Mouse (Mus musculus): ENCODE results near the gene Vmn2r13.
"Not testable (repeated sequence)": the region's sequence is repeated elsewhere in the genome, so short reads cannot be mapped to it uniquely, and the experiment has no call there.

The Vmn2r13 gene

DNA sequence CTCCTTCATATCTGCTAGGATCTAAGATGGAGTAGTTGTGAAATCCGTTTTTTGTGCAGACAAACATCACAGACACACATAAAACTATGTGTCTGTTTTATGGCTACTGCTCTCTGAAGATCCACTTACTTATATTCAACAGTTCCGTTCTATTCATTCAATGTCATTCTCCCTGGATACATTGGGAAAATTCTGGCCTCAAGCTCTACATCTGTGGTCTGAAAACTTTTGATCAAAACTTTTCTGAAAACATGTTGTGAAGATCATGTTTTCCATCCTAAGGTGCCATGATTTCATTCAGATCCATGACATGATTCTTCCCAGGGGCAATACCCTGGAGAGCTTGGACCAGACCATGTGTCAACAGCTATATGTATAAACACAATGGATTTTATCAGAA is at the start of gene Vmn2r13:
Gene Vmn2r13, minus strand, starts transcription at position 101 of the 400 bp plus-strand sequence.
- not testable (repeated sequence) for DNase-seq (ENCODE audit: low spot score)

DNA sequence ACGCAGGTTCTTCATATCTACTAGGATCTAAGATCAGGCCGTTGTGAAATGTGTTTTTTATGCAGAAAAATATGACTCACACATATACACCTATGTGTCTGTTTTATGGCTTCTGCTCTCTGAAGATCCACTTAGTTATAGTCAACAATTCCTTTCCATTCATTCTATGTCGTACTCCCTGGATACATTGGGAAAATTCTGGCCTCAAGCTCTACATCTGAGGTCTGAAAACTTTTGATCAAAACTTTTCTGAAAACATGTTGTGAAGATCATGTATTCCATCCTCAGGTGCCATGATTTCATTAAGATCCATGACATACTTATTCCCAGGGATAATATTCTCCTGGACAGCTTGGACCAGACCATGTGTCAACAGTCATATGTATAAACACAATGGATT is 32.6 kb upstream of the Vmn2r13 start, which contains the start of gene Vmn2r14:
Gene Vmn2r14, minus strand, starts transcription at position 101 of the 400 bp plus-strand sequence.
- no peak for DNase-seq (ENCODE audit: low spot score)

- not testable (repeated sequence) for DNase-seq (ENCODE audit: low spot score)
Observed at GRCm38 (mm10) chr5:109166851-109167250, 25.1 kb downstream of the Vmn2r13 start.

- DNase-seq (ENCODE audit: low spot score): no peak
Observed at GRCm38 (mm10) chr5:109160121-109160520, 31.9 kb downstream of the Vmn2r13 start.

DNA sequence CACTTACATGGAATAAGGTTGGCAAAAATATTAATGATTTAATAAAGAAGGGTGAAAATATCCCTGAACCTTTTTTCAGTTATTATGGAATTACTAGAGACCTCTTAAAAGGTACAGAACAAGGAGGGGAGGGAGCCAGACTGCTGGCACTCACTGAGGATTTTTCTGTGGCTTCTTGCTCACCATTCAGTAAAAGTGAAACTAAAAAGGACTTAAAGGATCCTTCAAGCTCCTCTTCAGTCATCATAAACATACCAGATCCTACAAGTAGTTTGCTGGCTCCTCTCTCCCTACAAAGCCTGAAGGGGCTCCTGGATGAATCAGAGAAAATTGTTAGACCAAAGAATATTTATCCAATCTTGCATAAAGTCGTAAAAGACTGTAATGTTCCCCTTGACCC is 32.4 kb downstream of the Vmn2r13 start:
- DNase-seq (ENCODE audit: low spot score): not testable (repeated sequence)

GRCm38 (mm10) chr5:109158488-109159485 is 33.2 kb downstream of the Vmn2r13 start:
- not testable (repeated sequence) for DNase-seq (ENCODE audit: low spot score)

GRCm38 (mm10) chr5:109139546-109139945 is 52.5 kb downstream of the Vmn2r13 start:
- no peak for DNase-seq (ENCODE audit: low spot score)

DNA sequence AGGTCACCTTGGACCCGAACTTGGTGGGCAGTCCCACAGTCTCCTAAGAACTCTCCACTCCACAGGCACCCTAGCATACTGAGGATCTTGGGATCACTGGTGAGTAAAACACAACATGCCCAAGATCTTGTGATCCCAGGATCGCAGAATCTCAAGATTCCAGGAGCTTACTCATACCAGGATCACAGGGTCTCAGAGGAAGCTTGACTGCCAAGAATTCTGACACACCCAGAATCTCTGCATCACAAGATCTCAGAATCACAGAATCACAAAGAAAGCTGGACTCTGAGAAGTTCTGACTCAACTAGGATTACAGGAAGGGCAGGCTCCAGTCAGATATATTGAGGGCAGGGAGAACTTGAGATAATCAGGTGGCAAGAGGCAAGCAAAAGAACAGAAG is 55.3 kb downstream of the Vmn2r13 start:
- no peak for DNase-seq (ENCODE audit: low spot score)

Data from ovary, postnatal 14 days (tissue).